Mouse (Mus musculus): ENCODE measurements at regions not wholly inside any gene's neighbourhood (a gene's known extent, or its start where the extent isn't known, plus 50 kb on each side); places are given as distances from the start of the nearest gene placed in this dataset.

- no peak for DNase-seq (ENCODE audit: low read depth, low spot score)
- H3K36me3 ChIP-seq (ENCODE audit: control insufficient read depth, insufficient read depth, low read length, poor library complexity, severe bottlenecking) = no peaks in the 10 kb centered on the region
- H3K27me3 ChIP-seq (ENCODE audit: control insufficient read depth, insufficient read depth, low read length, poor library complexity, severe bottlenecking) = no peaks in the 10 kb centered on the region
Observed at GRCm38 (mm10) chr2:137681762-137682161, 565.3 kb upstream of the Jag1 start.

DNA sequence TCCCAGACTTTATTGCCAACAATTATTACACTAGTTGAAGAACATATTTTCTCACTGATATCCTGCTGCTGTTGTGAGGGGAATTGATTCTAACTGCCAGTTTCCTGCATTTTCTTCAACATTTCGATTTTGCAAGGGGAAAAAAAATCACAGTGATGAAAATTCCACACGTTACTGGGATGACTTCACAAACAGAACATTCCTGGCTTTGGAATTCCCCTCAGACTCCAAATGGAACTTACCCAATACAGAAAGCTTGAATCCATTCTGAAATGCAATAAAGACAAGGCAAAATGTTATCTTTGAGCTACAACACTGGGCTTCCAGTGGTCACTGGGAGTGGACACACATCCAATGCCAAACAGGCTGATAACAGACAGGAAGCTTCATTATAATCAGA, 546.7 kb upstream of the Jag1 start:
- no peak for DNase-seq (ENCODE audit: low read depth, low spot score)
- Histone ChIP-seq H3K27me3 (ENCODE audit: control insufficient read depth, insufficient read depth, low read length, poor library complexity, severe bottlenecking) (no peaks in the 10 kb centered on the region), H3K36me3 (ENCODE audit: control insufficient read depth, insufficient read depth, low read length, poor library complexity, severe bottlenecking) (no peaks in the 10 kb centered on the region)

GRCm38 (mm10) chr2:137662216-137662615, 545.8 kb upstream of the Jag1 start:
- no peaks in the 10 kb centered on the region for H3K36me3 ChIP-seq (ENCODE audit: control insufficient read depth, insufficient read depth, low read length, poor library complexity, severe bottlenecking)
- no peak for DNase-seq (ENCODE audit: low read depth, low spot score)
- no peaks in the 10 kb centered on the region for H3K27me3 ChIP-seq (ENCODE audit: control insufficient read depth, insufficient read depth, low read length, poor library complexity, severe bottlenecking)

DNA sequence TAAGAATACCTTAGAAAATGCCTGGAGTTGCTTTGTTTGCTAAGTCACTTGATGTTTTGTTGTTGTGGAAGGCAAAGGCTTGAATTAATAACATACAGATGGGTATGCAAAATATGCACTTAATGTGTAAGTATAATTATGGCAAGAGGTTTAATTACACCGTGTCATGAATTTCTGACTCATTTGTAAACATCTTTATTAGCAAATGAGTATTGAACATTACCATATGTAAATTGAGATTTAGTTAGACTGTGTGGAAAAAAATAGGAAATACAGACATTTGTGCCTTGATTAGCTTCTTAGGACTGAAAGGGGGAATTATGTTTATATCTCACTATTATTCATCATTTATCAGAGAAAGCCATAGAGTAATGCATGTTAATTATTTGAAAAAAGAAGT, 544.0 kb upstream of the Jag1 start:
- H3K36me3 ChIP-seq (ENCODE audit: control insufficient read depth, insufficient read depth, low read length, poor library complexity, severe bottlenecking) = no peaks in the 10 kb centered on the region
- no peak for DNase-seq (ENCODE audit: low read depth, low spot score)
- no peaks in the 10 kb centered on the region for H3K27me3 ChIP-seq (ENCODE audit: control insufficient read depth, insufficient read depth, low read length, poor library complexity, severe bottlenecking)

DNA sequence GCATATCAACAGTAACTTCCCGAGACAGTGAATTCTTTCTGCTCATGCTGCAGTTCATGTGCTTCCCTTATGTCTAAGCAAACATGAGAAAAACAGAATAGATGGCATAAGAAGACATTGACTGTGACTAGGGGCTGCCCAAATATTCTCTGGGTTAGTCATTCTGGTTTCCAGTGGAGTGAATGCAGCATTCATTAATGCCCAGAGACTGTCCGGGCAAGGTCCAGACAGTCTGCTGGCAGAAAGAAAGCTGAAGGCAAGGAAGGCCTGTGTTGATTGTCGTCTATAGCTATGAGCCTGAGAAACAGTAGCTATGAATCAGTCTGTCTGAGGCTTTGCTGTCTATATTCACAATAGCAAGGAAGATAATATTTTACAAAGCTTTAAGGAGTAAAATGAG, 537.9 kb upstream of the Jag1 start:
- no peaks in the 10 kb centered on the region for H3K36me3 ChIP-seq (ENCODE audit: control insufficient read depth, insufficient read depth, low read length, poor library complexity, severe bottlenecking)
- DNase-seq (ENCODE audit: low read depth, low spot score) = no peak
- no peaks in the 10 kb centered on the region for H3K27me3 ChIP-seq (ENCODE audit: control insufficient read depth, insufficient read depth, low read length, poor library complexity, severe bottlenecking)

- H3K36me3 ChIP-seq (ENCODE audit: control insufficient read depth, insufficient read depth, low read length, poor library complexity, severe bottlenecking) = no peaks in the 10 kb centered on the region
- DNase-seq (ENCODE audit: low read depth, low spot score) = no peak
- no peaks in the 10 kb centered on the region for H3K27me3 ChIP-seq (ENCODE audit: control insufficient read depth, insufficient read depth, low read length, poor library complexity, severe bottlenecking)
Observed at GRCm38 (mm10) chr2:137644160-137644559, 527.7 kb upstream of the Jag1 start.

DNA sequence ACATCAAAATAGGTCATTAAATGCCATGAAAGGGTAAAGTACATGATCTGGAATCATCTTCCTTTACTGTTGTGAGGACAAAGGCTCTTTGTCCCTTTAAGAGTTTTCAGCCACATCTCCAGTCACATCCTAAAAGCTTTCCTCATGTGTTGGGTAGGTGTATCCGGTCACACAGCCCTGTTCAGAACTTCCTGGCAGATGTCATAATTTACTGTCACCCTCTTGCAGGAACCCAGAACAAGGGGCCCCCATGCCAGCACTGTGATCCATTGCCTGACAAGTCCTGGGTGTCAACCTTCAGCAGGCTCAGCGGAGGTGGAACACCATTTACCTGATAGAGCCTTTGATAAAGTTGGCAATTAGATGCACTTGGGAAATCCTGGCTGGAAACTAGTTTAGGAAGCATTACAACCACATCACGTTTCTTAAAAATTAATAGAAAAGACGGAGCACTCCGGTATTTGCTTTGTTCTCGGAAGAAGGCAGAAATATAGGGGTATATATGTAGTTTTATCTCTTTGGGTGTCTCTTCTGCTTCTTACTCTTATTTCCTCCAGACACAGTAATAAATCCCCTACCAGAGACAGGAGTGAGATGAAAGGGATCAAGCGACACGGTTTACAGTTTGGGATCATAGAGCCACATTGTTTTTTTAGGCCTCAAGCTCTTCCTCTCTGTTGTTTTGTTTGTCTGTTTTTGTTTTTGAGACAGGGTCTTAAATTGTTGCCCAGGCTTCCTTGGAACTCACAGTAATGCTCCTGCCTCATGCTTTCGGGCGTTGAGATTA, 527.0 kb upstream of the Jag1 start:
- Histone ChIP-seq H3K27me3 (ENCODE audit: control insufficient read depth, insufficient read depth, low read length, poor library complexity, severe bottlenecking) (no peaks in the 10 kb centered on the region), H3K36me3 (ENCODE audit: control insufficient read depth, insufficient read depth, low read length, poor library complexity, severe bottlenecking) (no peaks in the 10 kb centered on the region)
- no peak for DNase-seq (ENCODE audit: low read depth, low spot score)

GRCm38 (mm10) chr2:137635019-137635621, 518.7 kb upstream of the Jag1 start:
- no peak for DNase-seq (ENCODE audit: low read depth, low spot score)
- Histone ChIP-seq H3K27me3 (ENCODE audit: control insufficient read depth, insufficient read depth, low read length, poor library complexity, severe bottlenecking) (no peaks in the 10 kb centered on the region), H3K36me3 (ENCODE audit: control insufficient read depth, insufficient read depth, low read length, poor library complexity, severe bottlenecking) (no peaks in the 10 kb centered on the region)

DNA sequence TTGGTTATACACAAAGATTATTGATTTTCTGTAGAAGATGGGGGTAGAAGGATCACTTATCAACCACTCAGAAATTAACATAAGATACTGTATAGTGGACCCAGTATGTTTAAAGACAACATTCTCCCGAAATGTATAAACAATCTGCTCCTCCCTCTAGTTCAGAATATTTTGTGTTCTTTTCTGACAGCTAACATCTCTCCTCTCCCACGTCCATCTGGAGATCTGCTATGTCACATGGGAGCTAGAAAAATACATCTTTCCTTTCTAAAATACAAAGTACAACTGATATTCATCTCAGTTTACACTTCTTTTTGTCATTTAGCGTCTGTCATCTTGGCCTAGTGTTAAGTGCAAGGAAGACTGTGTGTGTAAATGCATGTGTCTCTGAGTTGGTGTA, 500.2 kb upstream of the Jag1 start:
- Histone ChIP-seq H3K27me3 (ENCODE audit: control insufficient read depth, insufficient read depth, low read length, poor library complexity, severe bottlenecking) (no peaks in the 10 kb centered on the region), H3K36me3 (ENCODE audit: control insufficient read depth, insufficient read depth, low read length, poor library complexity, severe bottlenecking) (no peaks in the 10 kb centered on the region)
- no peak for DNase-seq (ENCODE audit: low read depth, low spot score)

GRCm38 (mm10) chr2:137613791-137614190, 497.3 kb upstream of the Jag1 start:
- no peaks in the 10 kb centered on the region for H3K27me3 ChIP-seq (ENCODE audit: control insufficient read depth, insufficient read depth, low read length, poor library complexity, severe bottlenecking)
- no peak for DNase-seq (ENCODE audit: low read depth, low spot score)
- no peaks in the 10 kb centered on the region for H3K36me3 ChIP-seq (ENCODE audit: control insufficient read depth, insufficient read depth, low read length, poor library complexity, severe bottlenecking)

GRCm38 (mm10) chr2:137608506-137608905, 492.1 kb upstream of the Jag1 start:
- no peaks in the 10 kb centered on the region for H3K27me3 ChIP-seq (ENCODE audit: control insufficient read depth, insufficient read depth, low read length, poor library complexity, severe bottlenecking)
- DNase-seq (ENCODE audit: low read depth, low spot score) = no peak
- no peaks in the 10 kb centered on the region for H3K36me3 ChIP-seq (ENCODE audit: control insufficient read depth, insufficient read depth, low read length, poor library complexity, severe bottlenecking)

DNA sequence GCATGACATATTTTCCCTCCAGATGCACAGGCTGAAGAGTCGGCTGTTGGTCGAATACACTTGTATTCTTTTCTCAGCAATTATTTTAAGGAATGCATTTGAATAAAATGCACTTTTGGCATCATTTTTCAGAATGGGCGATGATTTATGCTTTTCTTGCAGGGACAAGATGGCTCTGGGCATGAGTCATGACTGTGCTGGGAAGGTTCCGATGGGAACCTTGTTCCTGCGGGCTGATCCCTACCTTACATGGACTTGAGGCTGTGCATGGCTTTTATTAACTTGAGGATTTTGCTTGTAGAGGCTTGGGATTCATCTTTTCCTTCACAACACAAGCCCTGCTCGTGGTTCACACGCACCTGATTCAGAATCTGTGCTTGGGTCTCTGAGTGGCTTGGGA, 481.7 kb upstream of the Jag1 start:
- Histone ChIP-seq H3K36me3 (ENCODE audit: control insufficient read depth, insufficient read depth, low read length, poor library complexity, severe bottlenecking) (no peaks in the 10 kb centered on the region), H3K27me3 (ENCODE audit: control insufficient read depth, insufficient read depth, low read length, poor library complexity, severe bottlenecking) (no peaks in the 10 kb centered on the region)
- DNase-seq (ENCODE audit: low read depth, low spot score) = no peak

DNA sequence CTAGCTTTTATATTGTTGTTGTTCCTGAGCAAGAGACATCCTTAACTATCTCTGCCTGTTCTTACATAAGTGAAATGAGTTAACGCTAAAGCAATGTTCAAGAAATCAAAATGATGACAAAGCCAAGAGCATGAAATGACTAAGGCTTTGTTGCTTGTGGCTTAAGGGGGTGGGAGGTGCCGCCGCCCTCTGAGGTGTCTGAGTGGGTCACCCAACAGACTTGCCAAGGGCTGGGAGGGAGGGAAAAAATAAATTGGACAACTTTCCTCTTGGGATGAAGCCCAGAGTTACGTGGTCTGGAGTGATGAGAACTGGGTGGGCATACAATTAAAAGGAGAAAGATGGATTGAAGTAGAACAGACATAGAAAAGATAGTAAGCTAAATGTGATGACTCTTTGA, 478.1 kb upstream of the Jag1 start:
- no peak for DNase-seq (ENCODE audit: low read depth, low spot score)
- H3K36me3 ChIP-seq (ENCODE audit: control insufficient read depth, insufficient read depth, low read length, poor library complexity, severe bottlenecking) = no peaks in the 10 kb centered on the region
- H3K27me3 ChIP-seq (ENCODE audit: control insufficient read depth, insufficient read depth, low read length, poor library complexity, severe bottlenecking) = no peaks in the 10 kb centered on the region

- no peaks in the 10 kb centered on the region for H3K27me3 ChIP-seq (ENCODE audit: control insufficient read depth, insufficient read depth, low read length, poor library complexity, severe bottlenecking)
- no peak for DNase-seq (ENCODE audit: low read depth, low spot score)
- no peaks in the 10 kb centered on the region for H3K36me3 ChIP-seq (ENCODE audit: control insufficient read depth, insufficient read depth, low read length, poor library complexity, severe bottlenecking)
Observed at GRCm38 (mm10) chr2:137591551-137591950, 475.1 kb upstream of the Jag1 start.

GRCm38 (mm10) chr2:137581491-137581890, 465.0 kb upstream of the Jag1 start:
- Histone ChIP-seq H3K27me3 (ENCODE audit: control insufficient read depth, insufficient read depth, low read length, poor library complexity, severe bottlenecking) (no peaks in the 10 kb centered on the region), H3K36me3 (ENCODE audit: control insufficient read depth, insufficient read depth, low read length, poor library complexity, severe bottlenecking) (no peaks in the 10 kb centered on the region)
- DNase-seq (ENCODE audit: low read depth, low spot score) = no peak

GRCm38 (mm10) chr2:137575750-137576149, 459.3 kb upstream of the Jag1 start:
- no peak for DNase-seq (ENCODE audit: low read depth, low spot score)
- Histone ChIP-seq H3K27me3 (ENCODE audit: control insufficient read depth, insufficient read depth, low read length, poor library complexity, severe bottlenecking) (no peaks in the 10 kb centered on the region), H3K36me3 (ENCODE audit: control insufficient read depth, insufficient read depth, low read length, poor library complexity, severe bottlenecking) (no peaks in the 10 kb centered on the region)
